Mouse (Mus musculus) adrenal gland (tissue): ENCODE measurements around the gene St8sia1.
"Not testable (repeated sequence)": the region's sequence is repeated elsewhere in the genome, so short reads cannot be mapped to it uniquely, and the experiment has no call there.

ENCODE experiments used
- intact Hi-C: fragments of 180-260 bp; cut with DNase I; formaldehyde crosslinking; loops from one replicate; pipeline ENCODE4 v1.15.1; 2025
- long read RNA-seq, 2 experiments: library from polyadenylated mRNA; unstranded; transcript quantifications; one replicate each; pipeline ENCODE4 v2.0.0; 2020; ENCODE audit warnings: borderline replicate concordance in 1 of 2; ENCODE audit not compliant: insufficient replicate concordance in 1 of 2

Gene St8sia1
- long read RNA-seq, experiment 1, result 0 reads
- long read RNA-seq, experiment 2, result 0 reads

- intact Hi-C loops, result no loop called here
Measured at GRCm38 (mm10) chr6:142964076-142964530, at the start of gene St8sia1. Gene St8sia1, minus strand, starts transcription at chr6:142964452.

GRCm38 (mm10) chr6:143012513-143013215 lies 48.4 kb upstream of the St8sia1 start:
- intact Hi-C loops, result no loop called here

GRCm38 (mm10) chr6:143008865-143009264 lies 44.6 kb upstream of the St8sia1 start:
- intact Hi-C loops, result no loop called here

GRCm38 (mm10) chr6:143005209-143005608 lies 41.0 kb upstream of the St8sia1 start:
- intact Hi-C loops, result not testable (repeated sequence)

- intact Hi-C loops, result no loop called here
Measured at GRCm38 (mm10) chr6:143004801-143005200, 40.5 kb upstream of the St8sia1 start.

GRCm38 (mm10) chr6:142998221-142998999 lies 34.2 kb upstream of the St8sia1 start:
- intact Hi-C loops, result no loop called here

- intact Hi-C loops, result no loop called here
Measured at GRCm38 (mm10) chr6:142996887-142997286, 32.6 kb upstream of the St8sia1 start.

GRCm38 (mm10) chr6:142995567-142995966 lies 31.3 kb upstream of the St8sia1 start:
- intact Hi-C loops, result no loop called here

- intact Hi-C loops, result no loop called here
Measured at GRCm38 (mm10) chr6:142994821-142995220, 30.6 kb upstream of the St8sia1 start.

- intact Hi-C loops, result no loop called here
Measured at GRCm38 (mm10) chr6:142993705-142994698, 29.8 kb upstream of the St8sia1 start.

GRCm38 (mm10) chr6:142992971-142993370 lies 28.7 kb upstream of the St8sia1 start:
- intact Hi-C loops, result no loop called here

GRCm38 (mm10) chr6:142992099-142992498 lies 27.8 kb upstream of the St8sia1 start:
- intact Hi-C loops, result no loop called here

GRCm38 (mm10) chr6:142991391-142992059 lies 27.3 kb upstream of the St8sia1 start:
- intact Hi-C loops, result no loop called here

- intact Hi-C loops, result no loop called here
Measured at GRCm38 (mm10) chr6:142990516-142990915, 26.3 kb upstream of the St8sia1 start.

- intact Hi-C loops, result no loop called here
Measured at GRCm38 (mm10) chr6:142989495-142989894, 25.2 kb upstream of the St8sia1 start.

GRCm38 (mm10) chr6:142988753-142989152 lies 24.5 kb upstream of the St8sia1 start:
- intact Hi-C loops, result no loop called here

- intact Hi-C loops, result no loop called here
Measured at GRCm38 (mm10) chr6:142988231-142988630, 24.0 kb upstream of the St8sia1 start.

GRCm38 (mm10) chr6:142987616-142988015 lies 23.4 kb upstream of the St8sia1 start:
- intact Hi-C loops, result no loop called here

- intact Hi-C loops, result not testable (repeated sequence)
Measured at GRCm38 (mm10) chr6:142986706-142987105, 22.5 kb upstream of the St8sia1 start.

GRCm38 (mm10) chr6:142985561-142986238 lies 21.4 kb upstream of the St8sia1 start:
- intact Hi-C loops, result not testable (repeated sequence)
